Mouse (Mus musculus): ENCODE results near the gene Irgm2. TPM values are rescaled to one million over a fixed set of nuclear protein-coding genes. Genes with fewer than 3 reads are reported as not detected.
"Not testable (repeated sequence)": the region's sequence is repeated elsewhere in the genome, so short reads cannot be mapped to it uniquely, and the experiment has no call there.

Irgm2 gene
- polyA plus RNA-seq, 1 experiment from 2014 or later, result 4.0 TPM

DNA sequence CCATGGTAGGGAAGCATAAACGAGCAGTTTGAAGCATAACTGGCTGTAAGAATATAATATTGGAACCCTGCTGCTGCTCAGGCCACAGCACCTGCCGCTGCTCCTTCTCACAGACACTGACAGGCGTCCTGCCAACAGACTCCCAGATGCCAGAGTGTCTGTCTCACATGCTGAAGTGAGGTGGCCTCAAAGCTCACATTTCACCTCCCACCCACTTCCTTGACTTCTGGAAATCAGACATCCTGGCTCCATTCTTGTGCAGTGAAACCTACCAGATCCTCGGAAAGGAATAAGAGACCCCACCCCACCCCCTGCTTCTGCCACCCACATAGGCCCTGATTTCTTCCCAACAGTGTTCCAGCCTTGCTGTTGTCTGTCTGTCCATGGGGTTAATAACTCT lies 24.3 kb downstream of the Irgm2 start:
- Histone ChIP-seq H3K4me1 (ENCODE audit: control insufficient read depth, insufficient read depth, low read length) (peaks cover 4% of the 10 kb centered on the region), H3K4me3 (replicated peaks; ENCODE audit: low read length) (no peak overlapping the region), H3K4me2 (ENCODE audit: low read depth, low read length) (no peak overlapping the region), H3K27me3 (ENCODE audit: control insufficient read depth, insufficient read depth, low read length) (no peaks in the 10 kb centered on the region), H3K9ac (ENCODE audit: low read length) (no peak overlapping the region), H3K9me3 (replicated peaks; ENCODE audit: control insufficient read depth, low read length) (no peaks in the 10 kb centered on the region), H3K36me3 (ENCODE audit: control insufficient read depth, insufficient read depth, low read length) (no peaks in the 10 kb centered on the region), H3K27ac (ENCODE audit: low read length) (no peak overlapping the region)
- ATAC-seq (ENCODE audit: insufficient read depth, low FRiP score), result no peak
- WGBS, result 36% methylated on average over 4 of the region's 4 CpGs

DNA sequence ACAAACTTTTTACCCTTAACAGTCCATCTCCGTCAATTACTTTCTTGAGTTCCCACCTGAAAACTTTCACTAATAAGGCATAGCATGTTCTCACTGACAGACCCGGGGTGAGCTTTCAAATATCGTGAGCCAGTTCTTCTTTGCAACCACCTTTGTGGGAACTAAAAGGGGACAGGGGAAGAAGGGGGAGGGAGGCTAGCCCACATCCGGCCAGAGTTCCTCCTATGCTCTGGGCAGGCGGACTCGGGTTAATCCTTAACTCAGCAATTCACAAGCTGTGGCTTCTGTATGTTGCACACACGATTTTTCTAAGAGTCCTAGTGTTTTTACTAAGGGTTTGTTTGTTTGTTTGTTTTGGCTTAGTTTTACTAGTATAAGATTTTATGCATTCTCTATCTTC lies 24.9 kb downstream of the Irgm2 start:
- Histone ChIP-seq H3K4me2 (ENCODE audit: low read depth, low read length) (no peak overlapping the region), H3K27me3 (ENCODE audit: control insufficient read depth, insufficient read depth, low read length) (no peaks in the 10 kb centered on the region), H3K4me1 (ENCODE audit: control insufficient read depth, insufficient read depth, low read length) (peaks cover 4% of the 10 kb centered on the region), H3K9ac (ENCODE audit: low read length) (no peak overlapping the region), H3K4me3 (replicated peaks; ENCODE audit: low read length) (no peak overlapping the region), H3K9me3 (replicated peaks; ENCODE audit: control insufficient read depth, low read length) (no peaks in the 10 kb centered on the region), H3K36me3 (ENCODE audit: control insufficient read depth, insufficient read depth, low read length) (no peaks in the 10 kb centered on the region), H3K27ac (ENCODE audit: low read length) (no peak overlapping the region)
- ATAC-seq (ENCODE audit: insufficient read depth, low FRiP score), result no peak
- 32% methylated on average over 7 of the region's 7 CpGs for WGBS

DNA sequence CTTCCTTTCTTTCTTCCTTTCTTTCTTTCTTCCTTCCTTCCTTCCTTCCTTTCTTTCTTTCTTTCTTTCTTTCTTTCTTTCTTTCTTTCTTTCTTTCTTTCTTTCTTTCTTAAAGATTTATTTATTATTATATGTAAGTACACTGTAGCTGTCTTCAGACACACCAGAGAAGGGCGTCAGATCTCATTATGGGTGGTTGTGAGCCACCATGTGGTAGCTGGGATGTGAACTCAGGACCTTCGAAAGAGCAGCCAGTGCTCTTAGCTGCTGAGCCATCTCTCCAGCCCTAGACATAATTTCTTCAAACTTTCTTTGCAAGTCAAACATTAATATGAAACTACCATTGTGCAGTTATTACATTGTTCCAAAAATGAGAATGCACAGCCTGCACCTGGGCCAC lies 25.5 kb downstream of the Irgm2 start:
- H3K4me1 ChIP-seq (ENCODE audit: control insufficient read depth, insufficient read depth, low read length); ATAC-seq (ENCODE audit: insufficient read depth, low FRiP score); H3K27me3 ChIP-seq (ENCODE audit: control insufficient read depth, insufficient read depth, low read length); H3K27ac ChIP-seq (ENCODE audit: low read length); H3K4me2 ChIP-seq (ENCODE audit: low read depth, low read length); H3K9ac ChIP-seq (ENCODE audit: low read length); H3K9me3 ChIP-seq (replicated peaks; ENCODE audit: control insufficient read depth, low read length); H3K36me3 ChIP-seq (ENCODE audit: control insufficient read depth, insufficient read depth, low read length); H3K4me3 ChIP-seq (replicated peaks; ENCODE audit: low read length): not testable (repeated sequence)
- 62% methylated on average over 2 of the region's 2 CpGs for WGBS

DNA sequence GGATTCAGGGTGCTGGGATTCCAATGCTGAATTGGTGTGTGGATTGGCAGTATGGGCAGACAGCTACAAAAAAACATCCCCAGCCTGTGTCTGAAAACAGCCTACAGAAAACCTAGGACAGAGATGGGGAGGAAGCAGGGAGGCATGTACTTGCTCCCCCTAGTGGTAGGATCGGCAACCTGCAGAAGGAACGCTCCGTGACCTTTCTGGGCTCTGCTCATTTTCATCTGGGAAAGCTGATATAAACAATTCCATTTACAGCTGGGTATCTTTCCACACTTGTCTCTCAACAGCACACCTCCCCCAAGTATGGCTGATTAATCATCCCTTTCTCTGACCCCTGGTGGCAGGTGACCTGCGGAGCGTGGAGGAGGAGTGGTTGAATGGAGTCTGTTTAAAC lies 26.2 kb downstream of the Irgm2 start:
- H3K27ac ChIP-seq (ENCODE audit: low read length), result no peak overlapping the region

DNA sequence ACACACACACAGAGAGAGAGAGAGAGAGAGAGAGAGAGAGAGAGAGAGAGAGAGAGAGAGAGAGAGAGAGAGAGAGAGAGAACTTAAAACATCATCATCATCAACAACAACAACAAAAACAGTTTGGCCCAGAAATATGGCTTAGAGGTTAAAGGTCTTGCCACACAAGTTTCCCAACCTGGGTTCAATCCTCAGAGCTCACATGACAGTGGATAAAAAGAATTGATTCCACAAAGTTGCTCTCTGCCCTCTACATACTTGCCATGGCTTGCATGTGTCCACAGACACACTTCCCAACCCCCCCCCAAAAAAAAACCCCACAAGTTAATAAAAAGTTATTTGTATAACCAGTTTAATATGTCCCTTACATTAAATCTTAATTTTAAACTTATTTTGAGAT lies 27.0 kb downstream of the Irgm2 start:
- Histone ChIP-seq H3K27ac (ENCODE audit: low read length) (no peak overlapping the region), H3K9me3 (replicated peaks; ENCODE audit: control insufficient read depth, low read length) (no peaks in the 10 kb centered on the region), H3K9ac (ENCODE audit: low read length) (no peak overlapping the region), H3K4me3 (replicated peaks; ENCODE audit: low read length) (no peak overlapping the region), H3K36me3 (ENCODE audit: control insufficient read depth, insufficient read depth, low read length) (no peaks in the 10 kb centered on the region), H3K4me1 (ENCODE audit: control insufficient read depth, insufficient read depth, low read length) (peaks cover 4% of the 10 kb centered on the region), H3K4me2 (ENCODE audit: low read depth, low read length) (no peak overlapping the region), H3K27me3 (ENCODE audit: control insufficient read depth, insufficient read depth, low read length) (no peaks in the 10 kb centered on the region)
- no peak for ATAC-seq (ENCODE audit: insufficient read depth, low FRiP score)

More for the DNA sequence above, 26.2 kb downstream of the Irgm2 start:
- no peaks in the 10 kb centered on the region for H3K36me3 ChIP-seq (ENCODE audit: control insufficient read depth, insufficient read depth, low read length)
- 6% methylated on average over 5 of the region's 5 CpGs for WGBS
- H3K9ac ChIP-seq (ENCODE audit: low read length), result no peak overlapping the region
- ATAC-seq (ENCODE audit: insufficient read depth, low FRiP score), result peak; percentile 73; the same call in 1 of the 2 replicates
- peaks cover 4% of the 10 kb centered on the region for H3K4me1 ChIP-seq (ENCODE audit: control insufficient read depth, insufficient read depth, low read length)
- H3K4me3 ChIP-seq (replicated peaks; ENCODE audit: low read length), result no peak overlapping the region
- H3K27me3 ChIP-seq (ENCODE audit: control insufficient read depth, insufficient read depth, low read length), result no peaks in the 10 kb centered on the region
- no peaks in the 10 kb centered on the region for H3K9me3 ChIP-seq (replicated peaks; ENCODE audit: control insufficient read depth, low read length)
- H3K4me2 ChIP-seq (ENCODE audit: low read depth, low read length), result peak overlapping the region; percentile 34; the same call in 1 of the 2 replicates

DNA sequence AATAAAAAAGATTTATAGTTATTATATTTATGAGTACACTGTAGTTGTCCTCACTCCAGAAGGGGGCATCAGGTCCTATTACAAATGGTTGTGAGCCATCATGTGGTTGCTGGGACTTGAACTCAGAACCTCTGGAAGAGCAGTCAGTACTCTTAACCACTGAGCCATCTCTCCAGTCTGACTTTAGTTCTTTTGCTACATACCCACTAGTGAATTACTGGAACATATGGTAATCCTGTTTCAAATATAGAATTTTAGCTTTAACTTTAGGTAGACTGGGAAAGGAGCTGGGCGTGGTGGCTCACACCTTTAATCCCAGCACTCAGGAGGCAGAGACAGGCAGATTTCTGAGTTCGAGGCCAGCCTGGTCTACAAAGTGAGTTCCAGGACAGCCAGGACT lies 28.6 kb downstream of the Irgm2 start:
- H3K4me3 ChIP-seq (replicated peaks; ENCODE audit: low read length); H3K27ac ChIP-seq (ENCODE audit: low read length); H3K4me2 ChIP-seq (ENCODE audit: low read depth, low read length); H3K9me3 ChIP-seq (replicated peaks; ENCODE audit: control insufficient read depth, low read length); H3K9ac ChIP-seq (ENCODE audit: low read length); ATAC-seq (ENCODE audit: insufficient read depth, low FRiP score); H3K36me3 ChIP-seq (ENCODE audit: control insufficient read depth, insufficient read depth, low read length); H3K4me1 ChIP-seq (ENCODE audit: control insufficient read depth, insufficient read depth, low read length); H3K27me3 ChIP-seq (ENCODE audit: control insufficient read depth, insufficient read depth, low read length): not testable (repeated sequence)
- 90% methylated on average over 2 of the region's 2 CpGs for WGBS

DNA sequence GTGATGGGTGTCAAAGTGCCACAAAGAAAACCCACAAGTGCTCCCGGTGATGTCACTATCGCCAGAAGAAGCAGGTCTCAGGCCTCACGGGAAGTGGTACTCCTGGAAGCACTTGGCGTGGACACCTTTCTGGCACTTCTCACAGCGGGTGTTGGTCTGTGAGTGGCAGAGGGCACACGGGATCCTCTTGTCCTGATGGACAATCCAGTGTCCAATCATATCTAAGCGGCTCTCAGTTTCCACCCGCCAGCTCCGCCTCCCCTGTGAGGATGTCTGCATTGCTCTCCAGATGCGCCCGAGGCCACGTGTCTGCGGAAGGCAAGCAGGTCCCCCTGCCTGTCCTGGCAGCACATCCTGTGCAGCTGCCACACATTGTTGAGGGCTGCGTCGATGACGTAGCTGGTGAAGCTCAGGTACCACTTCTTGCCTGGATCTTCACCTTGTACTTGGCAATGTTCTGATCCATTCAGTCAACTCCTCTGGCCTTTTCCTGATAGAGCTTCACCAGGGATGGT lies 31.0 kb downstream of the Irgm2 start:
- no peaks in the 10 kb centered on the region for H3K9me3 ChIP-seq (replicated peaks; ENCODE audit: control insufficient read depth, low read length)
- no peak for ATAC-seq (ENCODE audit: insufficient read depth, low FRiP score)
- no peak overlapping the region for H3K27ac ChIP-seq (ENCODE audit: low read length)
- no peaks in the 10 kb centered on the region for H3K36me3 ChIP-seq (ENCODE audit: control insufficient read depth, insufficient read depth, low read length)
- 63% methylated on average over 16 of the region's 16 CpGs for WGBS
- H3K4me3 ChIP-seq (replicated peaks; ENCODE audit: low read length), result no peak overlapping the region
- H3K27me3 ChIP-seq (ENCODE audit: control insufficient read depth, insufficient read depth, low read length), result no peaks in the 10 kb centered on the region
- H3K4me2 ChIP-seq (ENCODE audit: low read depth, low read length), result no peak overlapping the region
- H3K9ac ChIP-seq (ENCODE audit: low read length), result no peak overlapping the region
- peaks cover 4% of the 10 kb centered on the region for H3K4me1 ChIP-seq (ENCODE audit: control insufficient read depth, insufficient read depth, low read length)

DNA sequence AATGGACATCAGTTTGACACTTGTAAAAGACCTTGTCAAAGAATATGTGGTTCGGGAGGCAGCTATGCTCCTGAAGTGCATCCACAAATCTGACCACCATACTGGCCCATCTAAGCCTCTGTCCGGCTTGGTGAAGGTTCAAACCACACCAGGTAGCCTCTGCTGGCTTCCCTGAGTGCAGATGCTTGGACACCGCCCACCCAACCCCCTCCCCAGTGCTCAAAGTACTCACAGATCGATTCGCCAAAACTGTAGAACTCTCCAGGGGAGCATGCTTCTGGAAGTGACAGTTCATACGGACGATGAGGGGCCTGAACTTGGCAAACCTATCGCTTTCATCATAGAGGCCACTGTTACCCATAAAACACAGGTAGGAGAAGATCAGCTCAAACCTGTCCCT lies 31.7 kb downstream of the Irgm2 start:
- WGBS, result 77% methylated on average over 8 of the region's 8 CpGs
- Histone ChIP-seq H3K4me1 (ENCODE audit: control insufficient read depth, insufficient read depth, low read length) (no peaks in the 10 kb centered on the region), H3K4me2 (ENCODE audit: low read depth, low read length) (no peak overlapping the region), H3K9ac (ENCODE audit: low read length) (no peak overlapping the region), H3K36me3 (ENCODE audit: control insufficient read depth, insufficient read depth, low read length) (no peaks in the 10 kb centered on the region), H3K27me3 (ENCODE audit: control insufficient read depth, insufficient read depth, low read length) (no peaks in the 10 kb centered on the region), H3K4me3 (replicated peaks; ENCODE audit: low read length) (no peak overlapping the region), H3K27ac (ENCODE audit: low read length) (no peak overlapping the region), H3K9me3 (replicated peaks; ENCODE audit: control insufficient read depth, low read length) (no peaks in the 10 kb centered on the region)
- no peak for ATAC-seq (ENCODE audit: insufficient read depth, low FRiP score)

DNA sequence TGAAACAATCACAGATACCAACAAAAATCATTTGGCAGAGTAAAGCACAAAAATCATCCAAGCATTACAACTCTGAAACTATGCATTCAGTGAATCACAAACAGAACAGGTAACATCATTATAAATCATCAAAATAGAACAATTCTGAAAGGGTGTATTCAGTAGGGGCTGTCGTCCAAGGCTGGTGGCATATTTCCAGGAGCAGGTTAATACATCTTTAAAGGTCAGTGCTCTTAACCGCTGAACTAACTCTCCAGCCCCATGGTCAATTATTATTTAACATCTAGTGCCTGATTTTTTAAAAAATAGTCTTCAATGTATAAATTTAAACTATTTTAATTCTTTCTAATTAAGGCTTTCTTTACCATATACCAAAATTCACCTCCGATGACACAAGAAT lies 35.1 kb downstream of the Irgm2 start:
- H3K4me3 ChIP-seq (replicated peaks; ENCODE audit: low read length); H3K9me3 ChIP-seq (replicated peaks; ENCODE audit: control insufficient read depth, low read length); H3K9ac ChIP-seq (ENCODE audit: low read length); H3K27me3 ChIP-seq (ENCODE audit: control insufficient read depth, insufficient read depth, low read length); H3K27ac ChIP-seq (ENCODE audit: low read length); H3K4me1 ChIP-seq (ENCODE audit: control insufficient read depth, insufficient read depth, low read length); H3K4me2 ChIP-seq (ENCODE audit: low read depth, low read length); ATAC-seq (ENCODE audit: insufficient read depth, low FRiP score); H3K36me3 ChIP-seq (ENCODE audit: control insufficient read depth, insufficient read depth, low read length): not testable (repeated sequence)
- WGBS, result 64% methylated on average over 3 of the region's 3 CpGs

DNA sequence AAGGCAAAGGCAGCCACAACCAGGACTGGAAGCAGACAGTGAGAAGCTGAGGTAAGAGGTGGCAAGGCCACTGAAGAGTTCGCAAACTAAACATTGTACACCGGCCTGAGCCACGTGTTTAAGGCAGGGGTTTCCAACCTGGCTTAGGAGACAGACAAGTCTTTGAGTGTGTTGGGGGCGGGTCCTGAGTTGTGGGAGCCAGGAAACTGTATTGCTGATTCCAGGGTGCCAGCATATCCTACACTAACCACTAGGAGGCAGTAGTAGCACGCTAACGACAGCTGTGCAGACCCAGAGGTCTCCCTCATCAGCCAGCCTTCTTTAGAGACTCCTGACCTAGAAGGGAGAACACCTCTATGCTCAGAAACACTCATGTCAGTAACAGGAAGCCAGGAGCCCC lies 35.7 kb downstream of the Irgm2 start:
- WGBS, result 22% methylated on average over 6 of the region's 6 CpGs
- H3K9me3 ChIP-seq (replicated peaks; ENCODE audit: control insufficient read depth, low read length), result no peaks in the 10 kb centered on the region

More for the DNA sequence above, 35.7 kb downstream of the Irgm2 start:
- no peaks in the 10 kb centered on the region for H3K27me3 ChIP-seq (ENCODE audit: control insufficient read depth, insufficient read depth, low read length)
- H3K4me1 ChIP-seq (ENCODE audit: control insufficient read depth, insufficient read depth, low read length), result peaks cover 4% of the 10 kb centered on the region; the same call in 1 of the 2 replicates
- H3K36me3 ChIP-seq (ENCODE audit: control insufficient read depth, insufficient read depth, low read length), result no peaks in the 10 kb centered on the region
- ATAC-seq (ENCODE audit: insufficient read depth, low FRiP score), result no peak
- H3K9ac ChIP-seq (ENCODE audit: low read length), result no peak overlapping the region
- no peak overlapping the region for H3K4me3 ChIP-seq (replicated peaks; ENCODE audit: low read length)
- H3K4me2 ChIP-seq (ENCODE audit: low read depth, low read length), result no peak overlapping the region
- no peak overlapping the region for H3K27ac ChIP-seq (ENCODE audit: low read length)

All from stomach, embryonic 16.5 days (tissue).